Mouse (Mus musculus) forebrain, embryonic 13.5 days (tissue): Measurements from ENCODE around the gene Sowaha. TPM values are rescaled to one million over a fixed set of nuclear protein-coding genes. Genes with fewer than 3 reads are reported as not detected.

Experiments used
- ATAC-seq: fragments of 200-750 bp; cut with Nextera tagmentation; 2 replicates; pipeline ENCODE4 v1.8.0; 2017
- H3K27ac ChIP-seq: fragments of 300-500 bp; sonication (generic); 2 replicates; pipeline ENCODE4 v1.5.1; 2015; ENCODE audit warnings: inconsistent platforms, mild to moderate bottlenecking, moderate library complexity
- H3K27me3 ChIP-seq: fragments of 300-500 bp; sonication (generic); 2 replicates; pipeline ENCODE4 v1.6.1; 2015; ENCODE audit warnings: mild to moderate bottlenecking, inconsistent platforms
- H3K36me3 ChIP-seq: fragments of 300-500 bp; sonication (generic); 2 replicates; pipeline ENCODE4 v1.6.1; 2015; ENCODE audit warnings: mild to moderate bottlenecking, inconsistent platforms; ENCODE audit not compliant: poor library complexity, severe bottlenecking
- H3K4me1 ChIP-seq: fragments of 300-500 bp; sonication (generic); 2 replicates; pipeline ENCODE4 v1.6.1; 2015; ENCODE audit warnings: inconsistent platforms
- H3K4me2 ChIP-seq: fragments of 300-500 bp; sonication (generic); 2 replicates; pipeline ENCODE4 v1.6.1; 2015; ENCODE audit warnings: inconsistent platforms, mild to moderate bottlenecking, moderate library complexity
- H3K4me3 ChIP-seq: fragments of 300-500 bp; sonication (generic); 2 replicates; pipeline ENCODE4 v1.5.1; 2015; ENCODE audit warnings: mild to moderate bottlenecking, inconsistent platforms
- H3K9ac ChIP-seq: fragments of 300-500 bp; sonication (generic); 2 replicates; pipeline ENCODE4 v1.6.1; 2015; ENCODE audit warnings: mild to moderate bottlenecking, inconsistent platforms
- H3K9me3 ChIP-seq: fragments of 300-500 bp; sonication (generic); replicated peaks from 2 replicates; pipeline ENCODE4 v1.6.1; 2016; ENCODE audit warnings: inconsistent platforms
- WGBS: fragments of 180-500 bp; shearing (Covaris S2); methylation state at CpG from one replicate; pipeline ENCODE4 v1.1.7; 2015; 5-methylcytosine and 5-hydroxymethylcytosine counted together
- polyA plus RNA-seq: library from polyadenylated mRNA; unstranded; fragments of >200 nt; fragmentation: Nextera tagmentation; extraction: Ambion mirVana; gene quantifications from 2 replicates; pipeline ENCODE4 v1.2.1, GENCODE M21; 2015

The Sowaha gene
- polyA plus RNA-seq, 1 experiment from 2014 or later = 1.1 TPM

GRCm38 (mm10) chr11:53500569-53500968 is 20.5 kb upstream of the Sowaha start:
- no peak overlapping the region for H3K27ac ChIP-seq
- no peaks in the 10 kb centered on the region for H3K27me3 ChIP-seq
- H3K9ac ChIP-seq = no peak overlapping the region
- 10% methylated on average over 11 of the region's 11 CpGs for WGBS
- no peaks in the 10 kb centered on the region for H3K36me3 ChIP-seq
- no peak for ATAC-seq
- peaks cover 30% of the 10 kb centered on the region for H3K4me1 ChIP-seq
- no peaks in the 10 kb centered on the region for H3K9me3 ChIP-seq
- H3K4me3 ChIP-seq = no peak overlapping the region
- peak overlapping the region; percentile 40 for H3K4me2 ChIP-seq

DNA sequence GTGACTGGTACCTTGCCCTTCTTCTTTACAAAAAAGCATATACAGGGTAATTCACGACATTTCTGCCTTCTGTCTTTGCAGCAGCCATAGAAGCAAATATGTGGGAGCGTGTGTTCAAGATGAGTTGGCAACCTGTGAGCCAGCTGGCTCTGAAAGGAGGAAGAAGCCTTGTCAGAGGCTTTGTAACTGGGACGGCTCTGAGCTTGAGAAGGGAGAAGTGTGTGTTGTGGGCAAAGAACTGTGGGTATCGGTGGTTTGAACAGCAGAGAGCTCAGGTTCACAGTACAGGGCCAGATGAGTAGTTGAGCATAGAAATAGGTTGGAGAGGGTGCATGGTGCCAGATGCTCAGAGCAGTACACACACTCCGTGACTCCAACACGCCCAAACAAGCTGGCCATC is 16.9 kb upstream of the Sowaha start:
- ATAC-seq = no peak
- no peaks in the 10 kb centered on the region for H3K27me3 ChIP-seq
- no peak overlapping the region for H3K9ac ChIP-seq

DNA sequence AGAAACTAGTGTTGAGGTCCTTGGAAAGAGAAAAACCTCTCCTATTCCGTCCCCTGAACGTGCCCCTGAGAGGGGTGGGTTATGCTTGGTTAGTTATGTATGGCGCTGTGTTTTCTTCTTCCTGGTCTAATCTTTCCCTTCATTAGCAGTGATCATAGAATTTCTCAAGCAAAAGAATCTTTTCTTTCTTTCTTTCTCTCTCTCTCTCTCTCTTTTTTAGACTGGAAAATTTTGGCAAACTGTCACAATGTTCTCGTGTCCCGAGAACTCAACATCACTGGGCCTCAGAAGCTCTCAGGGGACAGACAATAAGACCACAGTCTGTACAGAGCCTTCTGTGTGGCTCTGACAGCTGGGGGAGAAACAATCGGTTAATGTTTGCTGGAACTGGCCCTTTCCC is 15.3 kb upstream of the Sowaha start:
- peaks cover 48% of the 10 kb centered on the region for H3K4me1 ChIP-seq
- H3K4me3 ChIP-seq = no peak overlapping the region
- peak overlapping the region; percentile 46; the same call in 1 of the 2 replicates for H3K27ac ChIP-seq
- H3K9ac ChIP-seq = no peak overlapping the region
- 0 out of 2 replicates have a peak, but pooled peaks have one; percentile 62 for ATAC-seq
- no peaks in the 10 kb centered on the region for H3K9me3 ChIP-seq
- no peaks in the 10 kb centered on the region for H3K27me3 ChIP-seq
- H3K36me3 ChIP-seq = no peaks in the 10 kb centered on the region
- no peak overlapping the region for H3K4me2 ChIP-seq
- WGBS = 8% methylated on average over 6 of the region's 6 CpGs

More for the DNA sequence above, 16.9 kb upstream of the Sowaha start:
- no peak overlapping the region for H3K4me2 ChIP-seq
- H3K36me3 ChIP-seq = no peaks in the 10 kb centered on the region
- H3K9me3 ChIP-seq = no peaks in the 10 kb centered on the region
- no peak overlapping the region for H3K4me3 ChIP-seq
- H3K4me1 ChIP-seq = peaks cover 53% of the 10 kb centered on the region
- H3K27ac ChIP-seq = no peak overlapping the region
- WGBS = 77% methylated on average over 6 of the region's 6 CpGs

- 0 out of 2 replicates have a peak, but pooled peaks have one; percentile 43 for ATAC-seq
- Histone ChIP-seq H3K4me1 (peaks cover 46% of the 10 kb centered on the region), H3K4me2 (no peak overlapping the region), H3K9me3 (no peaks in the 10 kb centered on the region), H3K9ac (no peak overlapping the region), H3K36me3 (no peaks in the 10 kb centered on the region), H3K27ac (no peak overlapping the region), H3K4me3 (no peak overlapping the region), H3K27me3 (no peaks in the 10 kb centered on the region)
- WGBS = 18% methylated on average over 3 of the region's 3 CpGs
Observed at GRCm38 (mm10) chr11:53493243-53493955, 13.3 kb upstream of the Sowaha start.

GRCm38 (mm10) chr11:53491954-53492401 is 11.9 kb upstream of the Sowaha start:
- Histone ChIP-seq H3K9me3 (no peaks in the 10 kb centered on the region), H3K4me2 (peak overlapping the region; percentile 19; the same call in 1 of the 2 replicates), H3K27me3 (peaks cover 13% of the 10 kb centered on the region), H3K4me1 (peaks cover 49% of the 10 kb centered on the region), H3K4me3 (no peak overlapping the region), H3K9ac (no peak overlapping the region), H3K36me3 (no peaks in the 10 kb centered on the region), H3K27ac (peak overlapping the region; percentile 21; the same call in 1 of the 2 replicates)
- 0 out of 2 replicates have a peak, but pooled peaks have one; percentile 48 for ATAC-seq
- 2% methylated on average over 8 of the region's 8 CpGs for WGBS

DNA sequence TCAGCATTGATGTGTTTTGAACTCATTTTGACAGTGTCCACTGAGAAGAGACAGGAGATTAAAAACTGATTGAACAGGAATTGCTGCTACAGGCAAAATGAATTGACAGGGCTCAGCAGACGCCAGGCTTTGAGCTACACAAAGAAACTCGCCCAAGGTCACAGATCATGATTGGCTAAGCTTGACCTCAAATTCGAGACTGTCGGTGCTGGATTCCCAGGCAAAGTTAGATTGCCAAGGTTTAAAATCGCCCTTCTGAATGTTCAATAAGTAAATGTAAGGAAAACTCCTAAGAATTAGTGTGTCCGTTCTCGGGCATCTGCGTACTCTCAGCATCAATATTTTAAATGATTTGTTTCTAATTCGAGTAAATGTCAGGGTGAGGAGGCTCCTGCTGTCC is 9.3 kb upstream of the Sowaha start:
- Histone ChIP-seq H3K9ac (no peak overlapping the region), H3K4me3 (no peak overlapping the region), H3K36me3 (no peaks in the 10 kb centered on the region), H3K4me2 (no peak overlapping the region), H3K9me3 (no peaks in the 10 kb centered on the region), H3K4me1 (peaks cover 30% of the 10 kb centered on the region), H3K27ac (no peak overlapping the region), H3K27me3 (peaks cover 24% of the 10 kb centered on the region)
- no peak for ATAC-seq
- WGBS = 56% methylated on average over 9 of the region's 9 CpGs

- Histone ChIP-seq H3K4me1 (peaks cover 29% of the 10 kb centered on the region), H3K27me3 (peaks cover 24% of the 10 kb centered on the region), H3K36me3 (no peaks in the 10 kb centered on the region), H3K9me3 (no peaks in the 10 kb centered on the region), H3K9ac (no peak overlapping the region), H3K4me2 (no peak overlapping the region), H3K27ac (no peak overlapping the region), H3K4me3 (no peak overlapping the region)
- no peak for ATAC-seq
- 90% methylated on average over 5 of the region's 5 CpGs for WGBS
Observed at GRCm38 (mm10) chr11:53489007-53489406, 8.9 kb upstream of the Sowaha start.

- no peak overlapping the region for H3K9ac ChIP-seq
- peaks cover 12% of the 10 kb centered on the region for H3K4me1 ChIP-seq
- H3K4me2 ChIP-seq = peak overlapping the region; percentile 52
- H3K27ac ChIP-seq = no peak overlapping the region
- H3K4me3 ChIP-seq = peak overlapping the region; percentile 7; the same call in 1 of the 2 replicates
- peaks cover 28% of the 10 kb centered on the region for H3K27me3 ChIP-seq
- no peak for ATAC-seq
- no peaks in the 10 kb centered on the region for H3K36me3 ChIP-seq
- 18% methylated on average over 27 of the region's 27 CpGs for WGBS
- no peaks in the 10 kb centered on the region for H3K9me3 ChIP-seq
Observed at GRCm38 (mm10) chr11:53486822-53487594, 6.9 kb upstream of the Sowaha start.

GRCm38 (mm10) chr11:53486351-53486750 is 6.3 kb upstream of the Sowaha start:
- peaks cover 9% of the 10 kb centered on the region for H3K4me1 ChIP-seq
- no peak overlapping the region for H3K9ac ChIP-seq
- no peak overlapping the region for H3K4me2 ChIP-seq
- no peak for ATAC-seq
- no peak overlapping the region for H3K27ac ChIP-seq
- no peaks in the 10 kb centered on the region for H3K36me3 ChIP-seq
- H3K4me3 ChIP-seq = no peak overlapping the region
- 83% methylated on average over 3 of the region's 3 CpGs for whole genome bisulfite sequencing
- peaks cover 34% of the 10 kb centered on the region for H3K27me3 ChIP-seq
- no peaks in the 10 kb centered on the region for H3K9me3 ChIP-seq

- H3K4me3 ChIP-seq = no peak overlapping the region
- H3K36me3 ChIP-seq = no peaks in the 10 kb centered on the region
- no peak overlapping the region for H3K4me2 ChIP-seq
- 40% methylated on average over 3 of the region's 3 CpGs for WGBS
- H3K27ac ChIP-seq = no peak overlapping the region
- ATAC-seq = no peak
- H3K4me1 ChIP-seq = peaks cover 9% of the 10 kb centered on the region
- H3K27me3 ChIP-seq = peaks cover 40% of the 10 kb centered on the region
- no peak overlapping the region for H3K9ac ChIP-seq
- no peaks in the 10 kb centered on the region for H3K9me3 ChIP-seq
Observed at GRCm38 (mm10) chr11:53485719-53486118, 5.6 kb upstream of the Sowaha start.

GRCm38 (mm10) chr11:53483159-53483891 is 3.3 kb upstream of the Sowaha start:
- Histone ChIP-seq H3K4me1 (peaks cover 26% of the 10 kb centered on the region), H3K9me3 (0 out of 2 replicates have a peak, but pooled peaks cover 4% of the 10 kb centered on the region), H3K27me3 (peaks cover 64% of the 10 kb centered on the region), H3K9ac (no peak overlapping the region), H3K4me3 (no peak overlapping the region), H3K27ac (no peak overlapping the region), H3K36me3 (no peaks in the 10 kb centered on the region), H3K4me2 (no peak overlapping the region)
- no peak for ATAC-seq
- WGBS = 79% methylated on average over 9 of the region's 9 CpGs
